Mouse (Mus musculus) E14TG2a.4 (cell line): Measurements from ENCODE around the gene Gabarap.

Source experiments
- CTCF ChIP-seq: conservative IDR thresholded peaks from 2 replicates; pipeline ENCODE4 v1.5.1; 2014; ENCODE audit warnings: low read length
- NANOG ChIP-seq: IDR thresholded peaks from 2 replicates; pipeline ENCODE4 v1.6.1; 2014; ENCODE audit warnings: borderline replicate concordance, low read length, mixed read lengths

DNA sequence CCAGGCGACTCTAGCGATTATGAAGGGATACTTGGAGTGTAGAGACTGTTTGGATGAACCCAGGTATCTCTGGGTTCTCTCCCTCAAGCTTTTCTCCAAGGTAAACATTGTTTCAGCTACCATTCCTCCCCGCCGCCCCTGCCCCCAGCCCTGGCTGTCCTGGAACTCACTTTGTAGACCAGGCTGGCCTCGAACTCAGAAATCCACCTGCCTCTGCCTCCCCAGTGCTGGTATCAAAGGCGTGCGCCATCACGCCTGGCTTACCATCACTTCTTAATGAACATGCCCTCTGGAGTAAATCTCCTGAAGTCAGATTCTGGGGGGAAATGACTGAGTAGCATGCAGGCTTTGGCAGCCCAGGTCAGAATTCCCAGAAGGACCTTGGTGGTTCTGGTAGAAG is 8.7 kb upstream of the Gabarap start, which contains the start of gene Elp5:
- TF ChIP-seq CTCF = no peak
- no peak for TF ChIP-seq NANOG
